Mouse (Mus musculus) small intestine, adult 2 months (tissue): ENCODE results near the gene Hnrnpul1. TPM values are rescaled to one million over a fixed set of nuclear protein-coding genes. Genes with fewer than 3 reads are reported as not detected.

Source experiments
- H3K27ac ChIP-seq: fragments of 200-500 bp; 2 replicates; pipeline ENCODE4 v1.5.1; 2012; ENCODE audit warnings: low read depth, low read length, control low read depth, inconsistent platforms; ENCODE audit not compliant: insufficient read depth
- H3K27me3 ChIP-seq: fragments of 200-500 bp; 2 replicates; pipeline ENCODE4 v1.6.1; 2012; ENCODE audit warnings: mild to moderate bottlenecking, moderate library complexity, low read length, inconsistent platforms; ENCODE audit not compliant: control insufficient read depth, insufficient read depth
- H3K36me3 ChIP-seq: fragments of 200-500 bp; 2 replicates; pipeline ENCODE4 v1.6.1; 2012; ENCODE audit warnings: mild to moderate bottlenecking, low read length, control low read depth, inconsistent platforms; ENCODE audit not compliant: control insufficient read depth, insufficient read depth
- H3K4me1 ChIP-seq: fragments of 200-500 bp; 2 replicates; pipeline ENCODE4 v1.6.1; 2012; ENCODE audit warnings: low read length, inconsistent platforms, mixed read lengths; ENCODE audit not compliant: control insufficient read depth, insufficient read depth, insufficient read length
- H3K4me3 ChIP-seq: fragments of 200-500 bp; 2 replicates; pipeline ENCODE4 v1.5.1; 2012; ENCODE audit warnings: low read depth, mild to moderate bottlenecking, control low read depth, inconsistent platforms, low read length, moderate library complexity
- CTCF ChIP-seq: fragments of 200-500 bp; IDR thresholded peaks from 2 replicates; pipeline ENCODE4 v1.5.1; 2012; ENCODE audit warnings: low read depth, mild to moderate bottlenecking, control low read depth, inconsistent platforms, low read length, moderate library complexity, mixed read lengths; ENCODE audit not compliant: insufficient replicate concordance, insufficient read length; ENCODE audit errors: extremely low read depth
- POLR2A ChIP-seq: fragments of 200-500 bp; IDR thresholded peaks from 2 replicates; pipeline ENCODE4 v1.6.1; 2012; ENCODE audit warnings: low read depth, mild to moderate bottlenecking, control low read depth, inconsistent platforms, low read length, moderate library complexity
- WGBS: fragments of 180-500 bp; shearing (Covaris S2); methylation state at CpG from one replicate; pipeline ENCODE4 v1.1.7; 2018; 5-methylcytosine and 5-hydroxymethylcytosine counted together
- polyA plus RNA-seq: library from polyadenylated mRNA; depleted of rRNA; stranded (reverse); fragments of >200 nt; gene quantifications from 2 replicates; pipeline ENCODE4 v1.2.3, GENCODE M21; 2012

Gene Hnrnpul1
- polyA plus RNA-seq, 1 experiment = 60.2 TPM

DNA sequence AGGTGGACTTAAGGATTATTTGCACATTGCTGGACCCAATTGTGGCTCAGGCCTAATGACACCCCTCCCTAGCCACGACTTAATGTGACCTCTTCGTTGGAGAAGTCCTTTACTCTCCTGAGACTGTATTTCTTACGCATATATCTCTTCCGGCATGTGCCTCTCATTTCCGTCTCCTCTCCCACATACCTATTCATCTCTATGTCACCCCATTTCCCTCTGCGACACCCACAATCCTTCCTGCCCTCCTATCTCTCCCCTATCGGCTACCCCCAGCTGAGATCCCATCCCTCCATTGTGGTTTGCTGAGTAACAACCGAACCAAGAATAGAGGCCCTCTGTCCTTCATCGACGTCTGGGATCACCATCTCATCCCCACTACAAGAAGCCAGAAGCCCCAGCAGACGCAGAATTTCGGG lies 64.9 kb downstream of the Hnrnpul1 start:
- TF ChIP-seq POLR2A = no peak
- no peak for TF ChIP-seq CTCF
- WGBS = 13% methylated on average over 12 of the region's 12 CpGs
- Histone ChIP-seq H3K36me3 (no peaks in the 10 kb centered on the region), H3K27ac (no peak overlapping the region), H3K27me3 (no peaks in the 10 kb centered on the region), H3K4me1 (peaks cover 3% of the 10 kb centered on the region), H3K4me3 (peak overlapping the region; percentile 70)

DNA sequence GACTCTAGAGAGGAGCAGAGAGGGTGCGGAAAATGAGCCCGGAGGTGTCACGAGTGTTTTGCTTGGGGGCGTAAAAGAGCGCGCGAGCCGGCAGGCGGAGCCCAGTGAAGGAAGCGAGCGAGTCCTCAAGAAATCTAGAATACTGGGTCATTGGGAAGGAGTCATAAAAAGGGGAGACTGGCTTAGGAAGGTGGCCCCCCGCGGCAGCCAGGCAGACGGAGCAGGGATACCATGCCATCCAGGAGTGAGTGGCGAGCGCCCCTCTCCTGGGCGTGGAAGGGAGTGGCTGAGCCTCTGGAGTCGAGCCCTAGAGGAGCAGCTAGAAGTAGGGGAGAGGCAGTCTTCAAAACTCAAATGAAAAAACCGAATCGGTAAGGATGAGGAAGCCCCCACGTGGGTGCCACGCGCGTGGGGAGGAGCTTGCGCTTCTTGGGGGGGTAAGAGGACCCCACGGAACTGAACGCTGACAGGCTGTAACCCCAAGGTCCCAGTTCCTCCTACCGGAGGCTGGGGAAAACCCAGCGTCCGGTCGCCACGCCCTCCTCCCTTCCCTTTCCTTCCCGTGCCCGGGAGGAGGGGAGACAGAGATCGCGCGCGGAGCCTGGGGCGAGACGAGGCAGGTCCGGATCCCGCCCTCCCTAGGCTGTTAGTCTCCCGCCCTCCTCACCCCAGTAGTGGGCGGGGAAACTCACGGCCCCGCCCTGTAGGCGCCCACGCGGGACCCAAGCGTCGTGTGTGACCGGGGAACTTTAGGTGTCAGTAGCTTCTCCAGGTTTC lies 65.6 kb downstream of the Hnrnpul1 start:
- H3K27ac ChIP-seq = peak overlapping the region; percentile 4
- peak overlapping the region; percentile 70 for H3K4me3 ChIP-seq
- TF ChIP-seq CTCF (no peak), POLR2A (peak; percentile 22; the same call in 1 of the 2 replicates)
- no peaks in the 10 kb centered on the region for H3K27me3 ChIP-seq
- H3K4me1 ChIP-seq = peaks cover 3% of the 10 kb centered on the region
- no peaks in the 10 kb centered on the region for H3K36me3 ChIP-seq
- under 1% methylated on average over 52 of the region's 52 CpGs for WGBS

DNA sequence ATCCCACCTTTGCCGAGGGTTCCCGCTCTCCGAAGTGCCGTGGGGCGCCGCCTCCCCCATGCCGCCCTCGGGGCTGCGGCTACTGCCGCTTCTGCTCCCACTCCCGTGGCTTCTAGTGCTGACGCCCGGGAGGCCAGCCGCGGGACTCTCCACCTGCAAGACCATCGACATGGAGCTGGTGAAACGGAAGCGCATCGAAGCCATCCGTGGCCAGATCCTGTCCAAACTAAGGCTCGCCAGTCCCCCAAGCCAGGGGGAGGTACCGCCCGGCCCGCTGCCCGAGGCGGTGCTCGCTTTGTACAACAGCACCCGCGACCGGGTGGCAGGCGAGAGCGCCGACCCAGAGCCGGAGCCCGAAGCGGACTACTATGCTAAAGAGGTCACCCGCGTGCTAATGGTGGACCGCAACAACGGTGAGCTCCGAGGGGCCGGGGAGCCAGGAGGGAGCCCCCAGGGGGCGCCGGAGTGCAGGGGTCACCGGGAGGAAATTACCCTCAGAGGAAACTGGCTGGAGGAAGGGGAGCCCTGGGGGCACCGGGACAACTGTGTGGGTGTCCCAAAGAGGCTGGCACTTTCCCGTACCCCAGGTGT lies 66.7 kb downstream of the Hnrnpul1 start:
- H3K27ac ChIP-seq = peak overlapping the region; percentile 4; the same call in 1 of the 2 replicates
- no peaks in the 10 kb centered on the region for H3K27me3 ChIP-seq
- under 1% methylated on average over 47 of the region's 47 CpGs for WGBS
- peak overlapping the region; percentile 70 for H3K4me3 ChIP-seq
- TF ChIP-seq POLR2A (no peak), CTCF (peak; percentile 49)
- peaks cover 7% of the 10 kb centered on the region for H3K4me1 ChIP-seq
- no peaks in the 10 kb centered on the region for H3K36me3 ChIP-seq

DNA sequence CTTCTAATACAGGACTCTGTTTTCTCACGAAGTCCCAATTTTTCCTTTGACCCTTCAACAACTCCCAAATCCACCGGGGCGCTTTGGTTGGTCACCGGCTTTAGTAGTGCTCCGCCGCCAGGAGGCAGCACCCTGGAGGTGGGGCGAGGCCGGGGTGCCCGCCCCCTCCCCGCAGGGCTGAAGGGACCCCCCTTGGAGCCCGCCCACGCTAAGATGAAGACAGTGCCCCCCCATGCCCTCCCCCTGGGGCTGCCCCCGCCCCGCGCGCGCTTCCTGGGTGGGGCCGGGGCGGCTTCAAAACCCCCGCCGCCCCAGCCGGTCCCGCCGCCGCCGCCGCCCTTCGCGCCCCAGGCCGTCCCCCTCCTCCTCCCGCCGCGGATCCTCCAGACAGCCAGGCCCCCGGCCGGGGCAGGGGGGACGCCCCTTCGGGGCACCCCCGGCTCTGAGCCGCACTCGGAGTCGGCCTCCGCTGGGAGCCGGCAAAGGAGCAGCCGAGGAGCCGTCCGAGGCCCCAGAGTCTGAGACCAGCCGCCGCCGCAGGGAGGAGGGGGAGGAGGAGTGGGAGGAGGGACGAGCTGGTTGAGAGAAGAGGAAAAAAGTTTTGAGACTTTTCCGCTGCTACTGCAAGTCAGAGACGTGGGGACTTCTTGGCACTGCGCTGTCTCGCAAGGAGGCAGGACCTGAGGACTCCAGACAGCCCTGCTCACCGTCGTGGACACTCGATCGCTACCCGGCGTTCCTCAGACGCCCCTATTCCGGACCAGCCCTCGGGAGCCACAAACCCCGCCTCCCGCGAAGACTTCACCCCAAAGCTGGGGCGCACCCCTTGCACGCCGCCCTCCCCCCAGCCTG lies 67.7 kb downstream of the Hnrnpul1 start, which contains the start of gene Tgfb1:
Gene Tgfb1 (plus strand): TSS at position 323 of the 852 bp plus-strand sequence.
- no peaks in the 10 kb centered on the region for H3K27me3 ChIP-seq
- peak within 1 kb of the TSS; percentile 70 for H3K4me3 ChIP-seq
- WGBS = 1% methylated on average over 51 of the region's 69 CpGs
- TF ChIP-seq POLR2A = no peak
- peak; percentile 76 for TF ChIP-seq CTCF
- H3K36me3 ChIP-seq = no peaks in the 10 kb centered on the region
- H3K27ac ChIP-seq = peak within 1 kb of the TSS; percentile 42
- peaks cover 10% of the 10 kb centered on the region for H3K4me1 ChIP-seq

DNA sequence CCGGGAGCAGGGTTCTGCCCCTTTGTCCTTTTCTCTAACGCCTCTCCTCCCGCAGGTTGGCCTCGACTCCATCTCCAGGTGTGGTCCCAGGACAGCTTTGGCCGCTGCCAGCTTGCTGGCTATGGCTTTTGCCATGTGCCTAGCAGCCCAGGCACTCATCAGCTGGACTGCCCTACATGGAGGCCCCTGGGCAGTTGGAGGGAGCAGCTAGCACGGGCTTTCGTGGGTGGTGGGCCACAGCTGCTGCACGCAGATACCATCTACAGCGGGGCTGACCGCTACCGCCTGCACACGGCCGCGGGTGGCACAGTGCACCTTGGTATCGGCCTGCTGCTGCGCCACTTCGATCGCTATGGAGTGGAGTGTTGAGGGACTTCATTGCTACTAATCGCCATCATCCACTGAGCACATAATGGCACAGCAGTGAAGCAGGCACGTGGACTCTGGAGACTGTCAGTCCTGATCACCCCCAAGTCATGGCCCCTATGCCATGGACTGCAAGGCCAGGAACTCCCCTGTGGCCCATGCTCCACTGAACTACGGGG lies 68.6 kb downstream of the Hnrnpul1 start:
- 81% methylated on average over 21 of the region's 21 CpGs for WGBS
- peaks cover 12% of the 10 kb centered on the region for H3K4me1 ChIP-seq
- H3K27me3 ChIP-seq = no peaks in the 10 kb centered on the region
- TF ChIP-seq CTCF (no peak), POLR2A (no peak)
- H3K36me3 ChIP-seq = no peaks in the 10 kb centered on the region
- peak overlapping the region; percentile 70 for H3K4me3 ChIP-seq
- H3K27ac ChIP-seq = no peak overlapping the region

- H3K27me3 ChIP-seq = no peaks in the 10 kb centered on the region
- no peak for TF ChIP-seq CTCF
- TF ChIP-seq POLR2A = no peak
- no peaks in the 10 kb centered on the region for H3K36me3 ChIP-seq
- peaks cover 12% of the 10 kb centered on the region for H3K4me1 ChIP-seq
- no peak overlapping the region for H3K27ac ChIP-seq
- no peak overlapping the region for H3K4me3 ChIP-seq
- 95% methylated on average over 6 of the region's 6 CpGs for WGBS
Observed at GRCm38 (mm10) chr7:25684659-25685058, 69.9 kb downstream of the Hnrnpul1 start.
